Mouse (Mus musculus) neural tube, embryonic 11.5 days (tissue): Measurements from ENCODE around the gene Fubp1. TPM values are rescaled to one million over a fixed set of nuclear protein-coding genes. Genes with fewer than 3 reads are reported as not detected.

Experiments used
- ATAC-seq: fragments of 200-750 bp; cut with Nextera tagmentation; 2 replicates; pipeline ENCODE4 v1.8.0; 2017; ENCODE audit warnings: moderate number of reproducible peaks, mild to moderate bottlenecking, moderate TSS enrichment, moderate library complexity; ENCODE audit not compliant: insufficient read depth, low FRiP score, low TSS enrichment
- DNase-seq: peaks from one replicate; pipeline ENCODE4 v3.0.0-alpha.2; 2015; ENCODE audit warnings: low spot score
- H3K27ac ChIP-seq: fragments of 300-500 bp; sonication (generic); 2 replicates; pipeline ENCODE4 v1.5.1; 2014; ENCODE audit warnings: low read depth, mild to moderate bottlenecking, low read length
- H3K27me3 ChIP-seq: fragments of 300-500 bp; sonication (generic); 2 replicates; pipeline ENCODE4 v1.6.1; 2014; ENCODE audit warnings: mild to moderate bottlenecking, low read length, mixed read lengths; ENCODE audit not compliant: control insufficient read depth, insufficient read depth
- H3K36me3 ChIP-seq: fragments of 300-500 bp; sonication (generic); 2 replicates; pipeline ENCODE4 v1.6.1; 2014; ENCODE audit warnings: mild to moderate bottlenecking, low read length, moderate library complexity, mixed read lengths; ENCODE audit not compliant: control insufficient read depth, insufficient read depth
- H3K4me1 ChIP-seq: fragments of 300-500 bp; sonication (generic); 2 replicates; pipeline ENCODE4 v1.6.1; 2014; ENCODE audit warnings: low read length, mixed read lengths; ENCODE audit not compliant: control insufficient read depth, insufficient read depth
- H3K4me2 ChIP-seq: fragments of 300-500 bp; sonication (generic); 2 replicates; pipeline ENCODE4 v1.6.1; 2014; ENCODE audit warnings: low read depth, mild to moderate bottlenecking, moderate library complexity
- H3K4me3 ChIP-seq: fragments of 300-500 bp; sonication (generic); 2 replicates; pipeline ENCODE4 v1.5.1; 2014; ENCODE audit warnings: low read depth, low read length
- H3K9ac ChIP-seq: fragments of 300-500 bp; sonication (generic); 2 replicates; pipeline ENCODE4 v1.6.1; 2014; ENCODE audit warnings: mild to moderate bottlenecking, low read length
- H3K9me3 ChIP-seq: fragments of 300-500 bp; sonication (generic); 2 replicates; pipeline ENCODE4 v1.6.1; 2016; ENCODE audit warnings: low read length; ENCODE audit not compliant: control insufficient read depth
- WGBS: fragments of 180-500 bp; shearing (Covaris S2); extraction: QIAGEN DNeasy Blood & Tissue Kit; methylation state at CpG from one replicate; pipeline ENCODE4 v1.1.7; 2014; 5-methylcytosine and 5-hydroxymethylcytosine counted together
- polyA plus RNA-seq: library from polyadenylated mRNA; unstranded; fragments of >200 nt; fragmentation: Nextera tagmentation; extraction: Ambion mirVana; gene quantifications from 2 replicates; pipeline ENCODE4 v1.2.1, GENCODE M21; 2014

Fubp1 gene
- polyA plus RNA-seq, 1 experiment from 2014 or later: 403 TPM

DNA sequence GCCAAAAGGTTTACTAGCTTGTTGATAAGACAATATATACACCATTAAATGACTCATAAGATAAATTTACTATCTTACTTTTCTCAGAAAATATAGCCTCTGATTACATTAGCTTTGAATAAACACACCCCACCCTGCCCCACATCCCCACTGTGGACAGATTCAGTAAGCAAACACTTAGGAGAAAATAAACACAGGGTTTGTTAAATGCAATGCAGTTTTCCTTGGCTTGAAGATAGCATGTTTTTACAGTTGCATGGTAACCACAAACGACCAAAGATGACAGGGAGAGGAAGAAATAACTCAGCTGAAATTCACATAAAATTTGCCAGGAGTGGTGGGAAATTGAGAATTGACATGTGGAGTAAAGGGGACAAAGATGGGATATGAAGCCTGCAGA, 39.8 kb upstream of the Fubp1 start:
- no peak overlapping the region for H3K4me3 ChIP-seq
- H3K36me3 ChIP-seq: no peaks in the 10 kb centered on the region
- no peak overlapping the region for H3K9ac ChIP-seq
- H3K4me2 ChIP-seq: no peak overlapping the region
- 56% methylated on average over 1 of the region's 1 CpGs for WGBS
- no peak overlapping the region for H3K27ac ChIP-seq
- ATAC-seq (no peak), DNase-seq (no peak)
- H3K9me3 ChIP-seq: no peaks in the 10 kb centered on the region
- H3K4me1 ChIP-seq: peaks cover 8% of the 10 kb centered on the region; the same call in 1 of the 2 replicates
- peaks cover 8% of the 10 kb centered on the region for H3K27me3 ChIP-seq

DNA sequence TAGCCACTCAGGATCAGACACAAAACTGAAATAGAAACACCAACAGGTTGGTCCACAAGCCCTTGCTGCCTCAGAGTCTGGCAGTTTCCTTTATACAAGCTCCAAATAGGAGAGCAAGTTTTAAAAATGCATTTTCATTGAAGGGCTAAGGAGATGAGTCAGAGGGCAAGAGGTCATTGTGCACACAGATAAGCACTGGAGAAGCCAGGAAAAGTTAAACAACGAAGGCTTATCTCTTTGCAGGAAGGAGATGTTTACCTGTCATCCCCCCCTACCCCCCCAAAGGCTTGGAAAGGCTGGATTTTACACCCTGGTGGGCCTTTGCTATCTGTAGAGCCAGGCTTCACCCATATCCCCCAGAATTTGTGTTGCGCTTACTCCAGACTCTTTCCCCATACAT, 39.0 kb upstream of the Fubp1 start:
- DNase-seq (no peak), ATAC-seq (no peak)
- no peak overlapping the region for H3K27ac ChIP-seq
- H3K9ac ChIP-seq: no peak overlapping the region
- H3K36me3 ChIP-seq: no peaks in the 10 kb centered on the region
- 82% methylated on average over 2 of the region's 2 CpGs for WGBS
- no peaks in the 10 kb centered on the region; the same call in 1 of the 2 replicates for H3K27me3 ChIP-seq
- no peak overlapping the region for H3K4me2 ChIP-seq
- peaks cover 3% of the 10 kb centered on the region; the same call in 1 of the 2 replicates for H3K4me1 ChIP-seq
- no peaks in the 10 kb centered on the region for H3K9me3 ChIP-seq
- no peak overlapping the region for H3K4me3 ChIP-seq

DNA sequence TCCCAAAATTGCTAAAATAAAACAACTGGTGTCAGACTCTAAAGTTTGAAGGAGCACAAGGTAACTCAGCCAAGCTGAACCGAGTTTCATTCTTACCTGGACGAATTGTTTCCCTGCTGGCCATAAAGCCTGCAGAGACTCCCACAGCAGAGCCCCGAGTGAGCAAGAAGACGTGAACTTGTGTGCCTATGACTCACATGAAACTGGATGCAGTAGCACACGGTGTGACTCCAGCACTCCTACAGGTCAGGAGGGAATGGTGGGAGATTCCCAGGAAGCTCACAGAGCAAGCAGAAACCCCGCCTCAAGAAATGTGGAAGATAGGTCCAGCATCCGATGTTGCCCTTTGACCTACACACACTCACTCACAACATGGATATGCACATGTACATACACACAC, 38.4 kb upstream of the Fubp1 start:
- no peaks in the 10 kb centered on the region for H3K9me3 ChIP-seq
- H3K27me3 ChIP-seq: no peaks in the 10 kb centered on the region
- no peaks in the 10 kb centered on the region for H3K36me3 ChIP-seq
- no peak overlapping the region for H3K4me2 ChIP-seq
- DNase-seq (no peak), ATAC-seq (no peak)
- H3K9ac ChIP-seq: no peak overlapping the region
- no peak overlapping the region for H3K27ac ChIP-seq
- 73% methylated on average over 7 of the region's 7 CpGs for WGBS
- no peak overlapping the region for H3K4me3 ChIP-seq
- H3K4me1 ChIP-seq: peaks cover 3% of the 10 kb centered on the region; the same call in 1 of the 2 replicates

DNA sequence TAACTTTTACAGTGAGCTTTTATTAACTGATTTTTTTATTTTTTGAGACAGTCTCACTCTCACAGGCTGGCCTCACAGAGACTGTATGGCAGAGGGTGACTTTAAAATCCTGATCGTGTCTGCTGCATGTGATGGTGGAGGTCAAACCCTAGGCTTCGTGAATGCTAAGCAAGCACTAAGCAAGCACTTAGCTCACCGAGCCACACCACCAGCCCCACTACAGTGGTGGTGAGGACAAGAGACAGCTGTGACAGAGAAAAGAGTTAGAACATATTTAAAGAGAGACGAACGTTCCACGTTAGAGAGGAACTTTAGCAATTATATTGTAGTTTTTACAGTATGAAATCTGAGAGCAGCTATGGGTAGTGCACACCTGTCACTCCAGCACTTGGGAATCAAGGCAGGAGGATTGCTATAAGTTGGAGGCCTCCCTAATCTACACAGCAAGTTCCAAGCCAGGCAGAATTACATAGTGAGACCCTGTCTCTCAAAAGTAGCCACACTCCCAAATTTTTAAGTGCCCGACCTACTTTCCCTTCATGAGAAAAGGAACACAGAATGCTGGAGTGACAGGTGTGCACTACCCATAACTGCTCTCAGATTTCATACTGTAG, 37.8 kb upstream of the Fubp1 start:
- 84% methylated on average over 7 of the region's 7 CpGs for WGBS
- DNase-seq (no peak), ATAC-seq (no peak)
- Histone ChIP-seq H3K9me3 (no peaks in the 10 kb centered on the region), H3K36me3 (no peaks in the 10 kb centered on the region), H3K4me2 (no peak overlapping the region), H3K27me3 (no peaks in the 10 kb centered on the region), H3K9ac (no peak overlapping the region), H3K27ac (no peak overlapping the region), H3K4me3 (no peak overlapping the region), H3K4me1 (no peaks in the 10 kb centered on the region)

DNA sequence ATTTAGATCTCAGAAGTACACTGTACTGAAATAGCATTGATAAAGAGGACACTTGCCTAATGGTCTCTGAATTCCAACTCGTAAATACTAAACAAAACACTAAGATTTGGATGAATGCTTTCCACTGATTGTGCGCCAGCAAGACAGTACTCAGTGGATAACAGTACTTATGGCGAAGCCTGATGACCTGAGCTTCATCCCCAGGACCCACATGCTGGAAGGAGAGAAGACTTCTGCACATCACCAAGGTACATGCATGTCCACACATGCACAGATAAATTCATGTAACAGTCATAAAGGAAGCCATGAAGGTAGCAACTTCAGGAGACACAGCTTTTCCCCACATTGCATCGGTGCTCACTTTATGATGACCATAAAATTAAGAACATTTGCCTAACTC, 31.4 kb upstream of the Fubp1 start:
- no peak overlapping the region for H3K27ac ChIP-seq
- WGBS: 82% methylated on average over 4 of the region's 4 CpGs
- no peaks in the 10 kb centered on the region for H3K27me3 ChIP-seq
- H3K9me3 ChIP-seq: no peaks in the 10 kb centered on the region
- H3K4me1 ChIP-seq: no peaks in the 10 kb centered on the region
- H3K9ac ChIP-seq: no peak overlapping the region
- H3K4me3 ChIP-seq: no peak overlapping the region
- DNase-seq (no peak), ATAC-seq (no peak)
- no peaks in the 10 kb centered on the region for H3K36me3 ChIP-seq
- H3K4me2 ChIP-seq: no peak overlapping the region

DNA sequence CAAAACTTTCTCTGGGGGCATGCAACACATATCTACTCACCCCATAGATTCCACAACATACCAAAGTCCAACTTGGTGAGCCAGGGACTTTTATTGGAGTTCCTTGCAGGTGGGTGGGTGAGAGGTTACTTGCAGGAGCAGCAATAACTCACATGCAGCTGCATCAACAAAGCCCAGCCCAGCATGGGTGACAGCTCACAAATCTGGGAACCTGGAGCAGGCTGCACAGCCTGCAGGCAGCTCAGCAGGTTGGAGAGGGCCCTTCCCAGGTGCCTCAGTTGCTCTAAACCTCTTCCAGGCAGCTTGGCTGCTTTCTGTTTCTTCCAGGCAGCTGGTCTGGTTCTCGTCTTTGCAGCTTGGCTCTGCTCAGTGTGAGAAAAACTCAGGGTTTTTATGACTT, 30.9 kb upstream of the Fubp1 start:
- Histone ChIP-seq H3K9ac (no peak overlapping the region), H3K36me3 (no peaks in the 10 kb centered on the region)
- WGBS: 18% methylated on average over 1 of the region's 1 CpGs

DNA sequence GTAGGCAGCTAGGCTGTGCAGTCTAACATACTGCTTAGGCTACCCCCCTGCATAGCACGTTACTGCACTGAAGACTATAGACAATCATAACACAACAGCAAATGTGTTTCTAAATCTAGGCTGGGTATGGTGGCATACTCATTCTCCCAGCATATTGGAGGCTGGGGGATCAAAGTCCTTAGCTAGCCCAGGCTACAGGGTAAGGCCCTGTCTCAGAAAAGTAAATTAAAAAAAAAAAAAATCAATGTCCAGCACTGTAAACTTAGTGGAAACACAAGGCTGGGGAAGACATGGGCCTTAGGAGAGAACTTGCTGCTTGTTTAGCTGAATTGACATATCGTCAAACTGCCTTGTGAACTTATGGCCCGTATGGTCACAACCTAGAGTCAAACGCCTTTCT, 29.6 kb upstream of the Fubp1 start:
- Histone ChIP-seq H3K4me1 (no peaks in the 10 kb centered on the region), H3K9ac (no peak overlapping the region), H3K9me3 (no peaks in the 10 kb centered on the region), H3K4me3 (no peak overlapping the region), H3K4me2 (no peak overlapping the region), H3K27me3 (no peaks in the 10 kb centered on the region), H3K36me3 (no peaks in the 10 kb centered on the region), H3K27ac (no peak overlapping the region)
- WGBS: 83% methylated on average over 4 of the region's 4 CpGs
- ATAC-seq (no peak), DNase-seq (no peak)

More for the DNA sequence above, 30.9 kb upstream of the Fubp1 start:
- Histone ChIP-seq H3K27me3 (no peaks in the 10 kb centered on the region), H3K4me1 (no peaks in the 10 kb centered on the region), H3K27ac (no peak overlapping the region), H3K9me3 (no peaks in the 10 kb centered on the region), H3K4me2 (no peak overlapping the region), H3K4me3 (no peak overlapping the region)
- no peak for DNase-seq
- no peak for ATAC-seq

DNA sequence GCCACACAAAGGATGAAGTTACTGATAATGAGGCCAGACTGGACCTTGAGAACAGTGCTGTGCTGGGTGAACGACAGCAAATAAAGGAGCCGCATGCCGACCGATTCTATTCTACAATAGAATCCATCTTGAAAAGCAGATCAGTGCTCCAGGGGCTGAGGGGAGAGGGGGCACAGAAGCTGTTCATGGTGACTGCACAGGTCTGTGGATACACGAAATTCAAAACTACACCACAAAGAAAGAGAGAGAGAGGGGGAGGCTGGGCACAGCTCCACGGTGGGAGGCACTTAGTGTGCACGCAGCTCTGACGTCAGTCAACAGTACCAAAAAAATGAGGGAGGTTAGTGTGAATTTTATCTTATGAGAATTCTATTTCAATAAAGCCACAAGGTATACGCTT, 26.7 kb upstream of the Fubp1 start:
- Histone ChIP-seq H3K27ac (no peak overlapping the region), H3K4me1 (no peaks in the 10 kb centered on the region), H3K4me3 (no peak overlapping the region), H3K27me3 (no peaks in the 10 kb centered on the region), H3K9me3 (no peaks in the 10 kb centered on the region), H3K36me3 (no peaks in the 10 kb centered on the region; the same call in 1 of the 2 replicates), H3K4me2 (no peak overlapping the region), H3K9ac (no peak overlapping the region)
- WGBS: 77% methylated on average over 9 of the region's 9 CpGs
- DNase-seq: no peak
- ATAC-seq: no peak

DNA sequence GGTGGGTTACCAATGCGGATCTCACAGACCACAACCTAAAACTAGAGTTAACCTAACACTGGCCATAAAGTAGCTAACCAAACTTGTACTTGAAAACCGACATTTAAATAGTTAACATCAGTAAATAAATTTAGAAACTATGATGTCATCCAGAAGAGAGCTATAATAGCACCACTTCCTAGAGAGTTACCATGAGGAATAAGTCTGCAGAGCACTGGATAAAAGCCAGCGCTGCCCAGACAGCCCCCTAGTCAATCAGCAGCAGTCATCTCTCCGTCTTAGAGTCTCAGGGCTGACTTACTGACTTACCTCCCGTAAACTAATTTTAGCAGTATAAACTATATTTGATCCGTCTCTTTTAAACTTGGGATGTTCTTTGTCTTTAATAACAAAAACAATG, 24.1 kb upstream of the Fubp1 start:
- no peaks in the 10 kb centered on the region for H3K27me3 ChIP-seq
- no peak overlapping the region for H3K27ac ChIP-seq
- ATAC-seq (no peak), DNase-seq (no peak)
- no peak overlapping the region for H3K9ac ChIP-seq
- no peaks in the 10 kb centered on the region; the same call in 1 of the 2 replicates for H3K36me3 ChIP-seq
- 94% methylated on average over 6 of the region's 6 CpGs for WGBS
- H3K9me3 ChIP-seq: no peaks in the 10 kb centered on the region
- H3K4me1 ChIP-seq: no peaks in the 10 kb centered on the region
- H3K4me2 ChIP-seq: no peak overlapping the region
- H3K4me3 ChIP-seq: no peak overlapping the region
